Mouse (Mus musculus) Patski (cell line): ENCODE measurements around the gene Slc31a1. TPM values are rescaled to one million over a fixed set of nuclear protein-coding genes. Genes with fewer than 3 reads are reported as not detected.
A peak's percentile ranks its signal among the peaks of the same experiment; 100 is the strongest.

Source experiments
- ATAC-seq: fragments of 100-300 bp; one replicate; pipeline ENCODE4 v1.8.0; 2021
- CTCF ChIA-PET: fragments of 350-600 bp; sonication (Branson Sonifier 250); formaldehyde crosslinking; loops from one replicate; lab custom pipeline; 2022; ENCODE audit warnings: inconsistent platforms; lab: Charles Lee
- POLR2A ChIA-PET: fragments of 350-600 bp; sonication (Branson Sonifier 250); formaldehyde crosslinking; loops from one replicate; lab custom pipeline; 2022; ENCODE audit warnings: antibody characterized with exemption, inconsistent platforms; lab: Charles Lee
- DNase-seq: peaks from one replicate; pipeline ENCODE4 v3.0.0-alpha.2; 2011; ENCODE audit warnings: low read depth, low spot score
- H3K27me3 ChIP-seq: fragments of 371-371 bp; one replicate; pipeline ENCODE4 v1.5.1; 2021
- CTCF ChIP-seq: fragments of 100-300 bp; IDR thresholded peaks from one replicate; pipeline ENCODE4 v1.5.1; 2021
- in situ Hi-C: fragments of 300-500 bp; cut with MboI; formaldehyde crosslinking; loops from 3 replicates; pipeline ENCODE4 v1.11.1; 2018; ENCODE audit warnings: low pct_unique_long_range_greater_than_20kb, mixed read lengths
- polyA plus RNA-seq: library from polyadenylated mRNA; unstranded; gene quantifications from one replicate; pipeline ENCODE4 v1.2.3, GENCODE M21; 2021

Slc31a1 gene
- polyA plus RNA-seq, 1 experiment from 2014 or later = 36.8 TPM

DNA sequence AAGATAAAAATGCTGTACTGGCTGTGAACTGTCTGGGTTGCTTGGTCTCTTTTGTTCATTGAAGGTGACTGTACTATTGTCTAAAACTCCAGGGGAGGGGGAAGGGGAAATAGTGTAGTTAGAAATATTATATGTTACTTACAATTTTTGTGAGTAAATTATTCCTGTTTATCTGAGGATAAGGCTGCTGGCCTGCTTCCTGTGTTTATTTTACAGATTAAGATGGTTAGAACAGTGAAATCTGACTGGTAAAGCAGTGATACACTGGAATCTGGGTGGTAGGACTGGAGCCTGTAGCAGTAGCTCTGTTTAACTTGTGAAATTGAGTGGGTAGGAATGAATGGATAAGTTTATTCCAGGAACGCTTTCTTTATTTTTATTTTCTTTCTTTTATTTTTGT lies 1.5 kb downstream of the Slc31a1 start:
- ChIA-PET POLR2A (interaction anchor here (0.9 kb wide), 1 partner anchor 45 kb away, joined by 6 read pairs; no protein-coding TSS in a partner anchor), CTCF (interaction anchor here (2.2 to 3.3 kb wide), 2 partner anchors 8 to 46 kb away, joined by 6 to 10 read pairs; partner anchors contain the start of genes Cdc26 and Prpf4)
- ATAC-seq (no peak), DNase-seq (no peak)
- no peak for TF ChIP-seq CTCF
- no peaks in the 10 kb centered on the region for H3K27me3 ChIP-seq
- in situ Hi-C loops = no loop called here

GRCm38 (mm10) chr4:62362437-62362836 lies 1.9 kb downstream of the Slc31a1 start:
- CTCF ChIA-PET = interaction anchor here (2.2 to 3.3 kb wide), 2 partner anchors 8 to 45 kb away, joined by 6 to 10 read pairs; partner anchors contain the start of genes Cdc26 and Prpf4
- no peaks in the 10 kb centered on the region for H3K27me3 ChIP-seq
- no peak for ATAC-seq
- no peak for DNase-seq
- in situ Hi-C loops = no loop called here
- TF ChIP-seq CTCF = no peak
- POLR2A ChIA-PET = interaction anchor here (0.9 kb wide), 1 partner anchor 45 kb away, joined by 6 read pairs; no protein-coding TSS in a partner anchor

- ChIA-PET CTCF (no interaction called here), POLR2A (no interaction called here)
- H3K27me3 ChIP-seq = no peaks in the 10 kb centered on the region
- in situ Hi-C loops = no loop called here
- DNase-seq = no peak
- TF ChIP-seq CTCF = no peak
- ATAC-seq = no peak
These were observed 3.8 kb downstream of the Slc31a1 start for GRCm38 (mm10) chr4:62364299-62364698.

- DNase-seq (no peak), ATAC-seq (no peak)
- POLR2A ChIA-PET = interaction anchor here (0.7 kb wide), 1 partner anchor 39 kb away, joined by 5 read pairs; no protein-coding TSS in a partner anchor
- CTCF ChIA-PET = no interaction called here
- in situ Hi-C loops = no loop called here
- H3K27me3 ChIP-seq = no peaks in the 10 kb centered on the region
- no peak for TF ChIP-seq CTCF
These were observed 5.8 kb downstream of the Slc31a1 start for GRCm38 (mm10) chr4:62366291-62366690.

- in situ Hi-C loops = no loop called here
- POLR2A ChIA-PET = no interaction called here
- CTCF ChIA-PET = interaction anchor here (0.7 kb wide), 1 partner anchor 30 kb away, joined by 3 read pairs; no protein-coding TSS in a partner anchor
These were observed 7.1 kb downstream of the Slc31a1 start for GRCm38 (mm10) chr4:62367586-62367985.

DNA sequence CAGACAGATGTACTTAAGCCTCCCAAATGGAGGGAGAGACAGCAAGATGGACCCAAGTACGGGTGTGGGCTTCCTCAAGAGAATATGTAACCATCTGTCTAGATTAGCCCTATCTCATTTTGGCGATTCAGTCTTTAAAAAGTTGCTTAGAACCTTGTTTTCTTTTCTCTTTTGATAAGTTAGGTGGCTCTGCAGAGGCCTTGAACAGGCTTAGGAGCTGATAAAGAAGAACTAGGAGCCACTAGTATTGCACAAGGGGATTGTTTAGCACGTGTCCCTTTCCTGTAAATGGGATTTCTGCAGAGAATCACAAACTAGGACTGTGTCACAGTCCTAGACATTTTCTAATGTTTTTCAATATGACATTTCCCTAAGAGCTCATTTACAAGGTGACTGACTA lies 8.6 kb downstream of the Slc31a1 start:
- POLR2A ChIA-PET = no interaction called here
- no peak for DNase-seq
- CTCF ChIA-PET = interaction anchor here (1.4 kb wide), 1 partner anchor 10 kb away, joined by 4 read pairs; no protein-coding TSS in a partner anchor
- no peak for ATAC-seq
- no peaks in the 10 kb centered on the region for H3K27me3 ChIP-seq
- in situ Hi-C loops = no loop called here
- no peak for TF ChIP-seq CTCF

More at GRCm38 (mm10) chr4:62367586-62367985, 7.1 kb downstream of the Slc31a1 start:
- TF ChIP-seq CTCF = no peak
- H3K27me3 ChIP-seq = no peaks in the 10 kb centered on the region
- DNase-seq (no peak), ATAC-seq (peak; percentile 44)

DNA sequence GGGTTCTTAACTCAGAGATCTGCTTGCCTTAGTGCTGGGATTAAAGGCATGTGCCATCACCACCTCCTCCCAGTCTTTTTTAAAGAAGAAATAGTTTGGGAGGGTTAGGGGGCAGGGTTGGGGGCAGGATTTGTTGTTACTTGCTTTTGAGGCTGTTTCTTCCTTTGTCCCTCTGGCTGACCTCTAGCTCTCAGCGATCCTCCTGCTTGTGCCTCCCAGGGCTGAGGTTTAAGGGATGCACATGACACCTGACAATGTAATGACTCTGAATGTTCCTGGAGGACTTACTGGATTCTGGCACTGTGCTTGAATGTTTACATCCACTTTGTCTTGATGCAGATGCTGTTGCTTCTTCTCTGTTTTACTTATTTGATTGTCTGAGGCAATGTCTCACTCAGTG lies 11.9 kb downstream of the Slc31a1 start:
- TF ChIP-seq CTCF = no peak
- in situ Hi-C loops = no loop called here
- ATAC-seq (no peak), DNase-seq (no peak)
- H3K27me3 ChIP-seq = no peaks in the 10 kb centered on the region
- ChIA-PET POLR2A (no interaction called here), CTCF (no interaction called here)

GRCm38 (mm10) chr4:62372818-62373520 lies 12.4 kb downstream of the Slc31a1 start:
- CTCF ChIA-PET = interaction anchor here (0.8 kb wide), 1 partner anchor 9 kb away, joined by 3 read pairs; no protein-coding TSS in a partner anchor
- POLR2A ChIA-PET = no interaction called here
- DNase-seq (no peak), ATAC-seq (no peak)
- in situ Hi-C loops = no loop called here
- H3K27me3 ChIP-seq = no peaks in the 10 kb centered on the region
- TF ChIP-seq CTCF = no peak

- DNase-seq (no peak), ATAC-seq (no peak)
- no peaks in the 10 kb centered on the region for H3K27me3 ChIP-seq
- CTCF ChIA-PET = interaction anchor here (0.8 kb wide), 1 partner anchor 8 kb away, joined by 3 read pairs; no protein-coding TSS in a partner anchor
- in situ Hi-C loops = no loop called here
- TF ChIP-seq CTCF = no peak
- POLR2A ChIA-PET = no interaction called here
These were observed 13.1 kb downstream of the Slc31a1 start for GRCm38 (mm10) chr4:62373668-62374067.

- in situ Hi-C loops = no loop called here
- H3K27me3 ChIP-seq = no peaks in the 10 kb centered on the region
- ATAC-seq (no peak), DNase-seq (no peak)
- no peak for TF ChIP-seq CTCF
- POLR2A ChIA-PET = no interaction called here
- CTCF ChIA-PET = no interaction called here
These were observed 13.8 kb downstream of the Slc31a1 start for GRCm38 (mm10) chr4:62374342-62374741.

DNA sequence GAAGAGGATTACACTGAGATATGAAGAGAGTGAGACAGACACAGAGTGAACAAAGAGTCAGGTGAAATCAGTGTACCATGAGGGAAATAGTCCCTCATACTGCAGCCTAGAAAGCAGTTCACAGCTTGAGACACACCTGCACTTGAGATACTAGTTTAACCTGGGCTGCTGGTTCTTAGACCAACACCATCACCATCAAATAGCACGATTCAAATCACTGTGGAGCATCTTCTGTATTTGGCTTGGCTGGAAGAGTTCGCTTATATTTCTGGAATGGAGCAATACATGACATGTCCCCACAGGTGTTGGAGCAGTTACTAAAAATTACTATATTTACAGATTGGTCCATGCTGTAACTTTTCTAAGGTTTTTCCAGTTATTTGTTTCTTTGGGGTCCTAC lies 15.6 kb downstream of the Slc31a1 start:
- no peak for DNase-seq
- in situ Hi-C loops = no loop called here
- no peaks in the 10 kb centered on the region for H3K27me3 ChIP-seq
- ATAC-seq = no peak
- TF ChIP-seq CTCF = no peak
- CTCF ChIA-PET = no interaction called here
- POLR2A ChIA-PET = no interaction called here
